Mouse (Mus musculus): ENCODE results near the gene Snx27. TPM values are rescaled to one million over a fixed set of nuclear protein-coding genes. Genes with fewer than 3 reads are reported as not detected.

Snx27 gene
- 71.8 and 75.8 TPM in 2 replicates for polyA plus RNA-seq (2014; fragmentation: Nextera tagmentation; extraction: Ambion mirVana)

DNA sequence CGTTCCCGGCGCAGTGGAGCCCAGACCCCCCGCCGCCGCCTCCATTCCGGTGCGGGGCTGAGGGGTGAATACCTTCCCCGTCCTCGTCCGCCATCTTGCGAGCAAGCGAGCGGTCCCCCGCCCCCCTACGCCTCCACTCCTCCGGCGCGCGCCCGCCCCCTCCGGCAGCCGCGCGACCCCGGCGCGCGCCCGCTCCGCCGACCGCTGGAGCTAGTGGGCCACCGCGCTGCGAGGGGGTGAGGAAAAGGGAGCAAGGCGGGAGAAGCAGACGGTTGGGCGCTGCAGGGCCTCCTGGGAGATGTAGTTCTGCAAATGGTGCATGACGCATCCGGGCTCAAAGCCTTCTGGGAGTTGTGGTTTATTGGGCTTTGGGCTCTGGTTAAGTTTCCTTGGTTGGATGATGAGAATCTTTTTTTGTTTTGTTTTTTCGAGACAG lies at the start of gene Snx27:
Gene Snx27, minus strand, starts transcription at position 261 of the 436 bp plus-strand sequence.
- H3K9ac ChIP-seq (replicated peaks; ENCODE audit: low read depth, low read length) = peak within 1 kb of the TSS; percentile 86
- H3K9me3 ChIP-seq (ENCODE audit: control insufficient read depth, low read length) = no peaks in the 10 kb centered on the region
- no peaks in the 10 kb centered on the region for H3K27me3 ChIP-seq (ENCODE audit: control insufficient read depth, insufficient read depth, low read length)
- H3K4me3 ChIP-seq (ENCODE audit: low read depth, low read length) = peak within 1 kb of the TSS; percentile 79
- H3K4me2 ChIP-seq (ENCODE audit: low read depth, low read length) = peak within 1 kb of the TSS; percentile 88
- H3K36me3 ChIP-seq (ENCODE audit: control insufficient read depth, insufficient read depth, low read length) = no peaks in the 10 kb centered on the region
- peak within 1 kb of the TSS; percentile 90 for H3K27ac ChIP-seq (ENCODE audit: low read depth, low read length)
- peak; percentile 98 for ATAC-seq (ENCODE audit: low read depth)
- peaks cover 30% of the 10 kb centered on the region for H3K4me1 ChIP-seq (ENCODE audit: control insufficient read depth, insufficient read depth, low read length)
- under 1% methylated on average over 41 of the region's 42 CpGs for WGBS

DNA sequence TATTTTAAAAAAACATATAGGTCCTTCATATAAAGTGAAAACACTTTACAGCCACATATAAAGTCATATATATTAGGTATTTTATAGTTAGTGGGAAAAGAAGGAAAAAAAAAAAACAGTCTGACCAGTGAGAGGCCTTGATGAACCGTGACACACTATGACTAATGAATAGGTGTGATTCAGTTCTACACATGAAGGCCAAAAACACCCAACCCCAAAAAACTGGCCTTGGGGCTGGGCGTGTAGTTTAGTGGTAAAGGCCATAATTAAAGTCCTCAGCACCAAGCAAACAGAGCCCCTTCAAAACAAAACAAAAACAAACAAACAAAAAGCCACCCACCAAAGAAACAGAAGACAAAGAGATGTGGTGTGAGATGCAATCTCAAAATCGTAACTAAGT lies 47.4 kb upstream of the Snx27 start:
- Histone ChIP-seq H3K4me3 (ENCODE audit: low read depth, low read length) (no peak overlapping the region), H3K27me3 (ENCODE audit: control insufficient read depth, insufficient read depth, low read length) (no peaks in the 10 kb centered on the region), H3K9me3 (ENCODE audit: control insufficient read depth, low read length) (no peaks in the 10 kb centered on the region), H3K27ac (ENCODE audit: low read depth, low read length) (no peak overlapping the region), H3K4me2 (ENCODE audit: low read depth, low read length) (no peak overlapping the region), H3K36me3 (ENCODE audit: control insufficient read depth, insufficient read depth, low read length) (no peaks in the 10 kb centered on the region), H3K9ac (replicated peaks; ENCODE audit: low read depth, low read length) (no peak overlapping the region), H3K4me1 (ENCODE audit: control insufficient read depth, insufficient read depth, low read length) (no peaks in the 10 kb centered on the region)
- no peak for ATAC-seq (ENCODE audit: low read depth)
- 83% methylated on average over 3 of the region's 3 CpGs for WGBS

DNA sequence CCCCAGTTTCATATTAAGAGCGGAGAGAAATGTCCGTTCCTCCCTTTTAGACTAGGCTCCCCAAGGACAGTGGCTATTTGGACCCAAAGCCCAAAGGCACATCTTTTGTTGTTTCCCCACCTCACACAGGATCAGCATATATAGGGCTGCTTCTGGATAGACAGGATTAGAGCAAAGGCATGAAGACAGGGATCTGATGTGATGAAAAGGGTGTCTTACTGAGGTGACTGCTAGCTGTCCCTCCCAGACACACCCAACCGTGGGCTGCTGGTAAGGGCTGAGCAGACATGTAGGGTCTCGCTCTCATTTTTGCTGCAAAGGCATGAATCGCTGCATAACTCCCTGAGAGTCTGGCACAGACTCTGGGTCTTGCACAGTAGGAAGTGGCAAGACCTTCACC lies 46.2 kb upstream of the Snx27 start:
- no peak for ATAC-seq (ENCODE audit: low read depth)
- 90% methylated on average over 5 of the region's 5 CpGs for WGBS

GRCm38 (mm10) chr3:94624281-94624680 lies 41.8 kb upstream of the Snx27 start:
- no peaks in the 10 kb centered on the region for H3K4me1 ChIP-seq (ENCODE audit: control insufficient read depth, insufficient read depth, low read length)
- no peaks in the 10 kb centered on the region for H3K27me3 ChIP-seq (ENCODE audit: control insufficient read depth, insufficient read depth, low read length)
- no peaks in the 10 kb centered on the region for H3K9me3 ChIP-seq (ENCODE audit: control insufficient read depth, low read length)
- WGBS = 90% methylated on average over 4 of the region's 4 CpGs
- no peak overlapping the region for H3K27ac ChIP-seq (ENCODE audit: low read depth, low read length)
- no peak overlapping the region for H3K4me3 ChIP-seq (ENCODE audit: low read depth, low read length)
- no peak overlapping the region for H3K4me2 ChIP-seq (ENCODE audit: low read depth, low read length)
- no peak overlapping the region for H3K9ac ChIP-seq (replicated peaks; ENCODE audit: low read depth, low read length)
- H3K36me3 ChIP-seq (ENCODE audit: control insufficient read depth, insufficient read depth, low read length) = no peaks in the 10 kb centered on the region
- ATAC-seq (ENCODE audit: low read depth) = no peak

More for the DNA sequence above, 46.2 kb upstream of the Snx27 start:
- Histone ChIP-seq H3K9ac (replicated peaks; ENCODE audit: low read depth, low read length) (no peak overlapping the region), H3K4me1 (ENCODE audit: control insufficient read depth, insufficient read depth, low read length) (no peaks in the 10 kb centered on the region), H3K27ac (ENCODE audit: low read depth, low read length) (no peak overlapping the region), H3K9me3 (ENCODE audit: control insufficient read depth, low read length) (no peaks in the 10 kb centered on the region), H3K4me3 (ENCODE audit: low read depth, low read length) (no peak overlapping the region), H3K36me3 (ENCODE audit: control insufficient read depth, insufficient read depth, low read length) (no peaks in the 10 kb centered on the region), H3K27me3 (ENCODE audit: control insufficient read depth, insufficient read depth, low read length) (no peaks in the 10 kb centered on the region), H3K4me2 (ENCODE audit: low read depth, low read length) (no peak overlapping the region)

- no peak for ATAC-seq (ENCODE audit: low read depth)
- Histone ChIP-seq H3K9ac (replicated peaks; ENCODE audit: low read depth, low read length) (no peak overlapping the region), H3K4me1 (ENCODE audit: control insufficient read depth, insufficient read depth, low read length) (no peaks in the 10 kb centered on the region), H3K4me3 (ENCODE audit: low read depth, low read length) (no peak overlapping the region), H3K27me3 (ENCODE audit: control insufficient read depth, insufficient read depth, low read length) (no peaks in the 10 kb centered on the region), H3K9me3 (ENCODE audit: control insufficient read depth, low read length) (no peaks in the 10 kb centered on the region), H3K27ac (ENCODE audit: low read depth, low read length) (no peak overlapping the region), H3K4me2 (ENCODE audit: low read depth, low read length) (no peak overlapping the region), H3K36me3 (ENCODE audit: control insufficient read depth, insufficient read depth, low read length) (no peaks in the 10 kb centered on the region)
- 94% methylated on average over 10 of the region's 10 CpGs for WGBS
These were observed 40.0 kb upstream of the Snx27 start for GRCm38 (mm10) chr3:94622550-94622949.

DNA sequence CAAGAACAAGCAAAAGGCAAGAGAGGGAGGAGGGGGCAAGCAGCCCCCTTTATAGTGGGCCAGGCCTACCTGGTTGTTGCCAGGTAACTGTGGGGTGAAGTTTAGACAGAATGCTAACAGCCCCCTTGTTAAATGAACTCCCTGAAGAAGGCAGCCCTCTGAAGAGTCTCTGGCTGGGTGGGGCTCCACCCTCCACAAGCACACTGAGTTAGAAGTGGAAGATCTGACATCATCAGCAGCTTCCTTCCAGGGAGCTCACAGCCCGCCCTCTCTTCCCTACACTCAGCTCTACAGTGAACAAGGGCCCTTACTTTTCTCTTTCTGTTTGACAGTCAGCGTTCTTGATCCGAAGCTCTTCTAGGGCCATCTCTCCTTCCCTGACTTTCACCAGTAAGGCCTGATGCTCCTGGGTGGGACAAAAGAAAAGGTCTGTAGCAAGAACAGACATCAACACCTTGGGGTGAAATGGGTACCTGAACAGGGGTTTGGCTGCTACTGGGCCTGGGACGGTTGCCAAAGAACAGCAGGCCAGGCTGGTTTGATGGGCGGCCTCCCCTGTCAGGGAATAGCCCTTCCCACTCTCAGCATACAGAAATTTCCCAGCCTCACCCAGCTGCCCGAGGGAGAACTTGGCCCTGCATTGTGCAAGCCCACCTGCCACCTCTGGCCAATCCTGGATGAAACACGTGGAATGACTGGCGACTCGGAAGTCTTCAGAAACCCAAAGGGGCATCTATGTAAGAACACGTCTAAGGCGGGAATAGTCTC lies 39.4 kb upstream of the Snx27 start:
- Histone ChIP-seq H3K4me1 (ENCODE audit: control insufficient read depth, insufficient read depth, low read length) (no peaks in the 10 kb centered on the region), H3K9ac (replicated peaks; ENCODE audit: low read depth, low read length) (no peak overlapping the region), H3K27me3 (ENCODE audit: control insufficient read depth, insufficient read depth, low read length) (no peaks in the 10 kb centered on the region), H3K4me2 (ENCODE audit: low read depth, low read length) (no peak overlapping the region), H3K27ac (ENCODE audit: low read depth, low read length) (no peak overlapping the region), H3K36me3 (ENCODE audit: control insufficient read depth, insufficient read depth, low read length) (no peaks in the 10 kb centered on the region), H3K9me3 (ENCODE audit: control insufficient read depth, low read length) (no peaks in the 10 kb centered on the region), H3K4me3 (ENCODE audit: low read depth, low read length) (no peak overlapping the region)
- ATAC-seq (ENCODE audit: low read depth) = no peak
- 83% methylated on average over 11 of the region's 11 CpGs for WGBS

GRCm38 (mm10) chr3:94616717-94617116 lies 34.2 kb upstream of the Snx27 start:
- no peaks in the 10 kb centered on the region for H3K27me3 ChIP-seq (ENCODE audit: control insufficient read depth, insufficient read depth, low read length)
- no peak overlapping the region for H3K4me2 ChIP-seq (ENCODE audit: low read depth, low read length)
- H3K36me3 ChIP-seq (ENCODE audit: control insufficient read depth, insufficient read depth, low read length) = no peaks in the 10 kb centered on the region
- ATAC-seq (ENCODE audit: low read depth) = no peak
- H3K4me3 ChIP-seq (ENCODE audit: low read depth, low read length) = no peak overlapping the region
- no peak overlapping the region for H3K9ac ChIP-seq (replicated peaks; ENCODE audit: low read depth, low read length)
- 75% methylated on average over 4 of the region's 4 CpGs for WGBS
- no peaks in the 10 kb centered on the region for H3K4me1 ChIP-seq (ENCODE audit: control insufficient read depth, insufficient read depth, low read length)
- no peaks in the 10 kb centered on the region for H3K9me3 ChIP-seq (ENCODE audit: control insufficient read depth, low read length)
- no peak overlapping the region for H3K27ac ChIP-seq (ENCODE audit: low read depth, low read length)

DNA sequence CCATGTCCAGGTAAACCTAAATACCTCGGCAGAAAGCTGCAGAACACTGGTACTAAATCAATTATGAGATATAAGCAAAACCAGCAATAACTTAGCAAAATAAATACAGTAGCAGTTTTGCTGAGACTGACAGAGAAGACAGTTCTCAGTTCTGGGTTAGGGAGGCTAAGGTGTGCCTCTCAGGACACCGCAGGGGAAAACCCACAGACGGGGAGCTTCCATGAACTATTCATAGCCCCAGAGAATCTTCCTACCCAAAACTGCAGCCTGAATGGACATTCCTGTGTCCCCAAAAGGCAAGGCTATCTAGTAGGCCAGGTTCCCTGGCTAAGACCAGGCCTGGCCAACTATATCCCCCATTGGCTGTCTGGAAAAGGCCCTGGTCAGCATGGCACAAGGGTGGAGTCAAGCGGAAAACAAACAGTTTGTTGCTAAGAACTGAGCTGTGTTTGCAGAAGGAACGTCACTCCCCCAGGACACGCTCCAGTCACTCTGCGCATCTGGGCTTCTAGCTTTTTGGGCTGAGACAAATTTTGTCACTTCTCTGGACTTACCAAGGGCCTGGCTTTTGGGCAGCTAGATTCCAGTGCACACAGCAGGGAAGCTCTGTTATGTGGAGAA lies 30.9 kb upstream of the Snx27 start:
- no peak overlapping the region for H3K4me2 ChIP-seq (ENCODE audit: low read depth, low read length)
- H3K4me1 ChIP-seq (ENCODE audit: control insufficient read depth, insufficient read depth, low read length) = no peaks in the 10 kb centered on the region
- no peak overlapping the region for H3K9ac ChIP-seq (replicated peaks; ENCODE audit: low read depth, low read length)
- no peaks in the 10 kb centered on the region for H3K36me3 ChIP-seq (ENCODE audit: control insufficient read depth, insufficient read depth, low read length)
- H3K27me3 ChIP-seq (ENCODE audit: control insufficient read depth, insufficient read depth, low read length) = no peaks in the 10 kb centered on the region
- no peak for ATAC-seq (ENCODE audit: low read depth)
- H3K9me3 ChIP-seq (ENCODE audit: control insufficient read depth, low read length) = no peaks in the 10 kb centered on the region
- no peak overlapping the region for H3K4me3 ChIP-seq (ENCODE audit: low read depth, low read length)
- WGBS = 60% methylated on average over 7 of the region's 7 CpGs
- no peak overlapping the region for H3K27ac ChIP-seq (ENCODE audit: low read depth, low read length)

- no peaks in the 10 kb centered on the region for H3K4me1 ChIP-seq (ENCODE audit: control insufficient read depth, insufficient read depth, low read length)
- no peak overlapping the region for H3K4me3 ChIP-seq (ENCODE audit: low read depth, low read length)
- no peaks in the 10 kb centered on the region for H3K27me3 ChIP-seq (ENCODE audit: control insufficient read depth, insufficient read depth, low read length)
- H3K9me3 ChIP-seq (ENCODE audit: control insufficient read depth, low read length) = no peaks in the 10 kb centered on the region
- no peak overlapping the region for H3K9ac ChIP-seq (replicated peaks; ENCODE audit: low read depth, low read length)
- no peak overlapping the region for H3K4me2 ChIP-seq (ENCODE audit: low read depth, low read length)
- no peak for ATAC-seq (ENCODE audit: low read depth)
- no peaks in the 10 kb centered on the region for H3K36me3 ChIP-seq (ENCODE audit: control insufficient read depth, insufficient read depth, low read length)
- 79% methylated on average over 1 of the region's 1 CpGs for WGBS
- no peak overlapping the region for H3K27ac ChIP-seq (ENCODE audit: low read depth, low read length)
These were observed 29.8 kb upstream of the Snx27 start for GRCm38 (mm10) chr3:94612274-94612673.

Measured in neural tube, embryonic 14.5 days (tissue).